Mouse (Mus musculus) left cerebral cortex, adult 8-10 months (tissue): ENCODE data around the gene Tssk6. TPM values are rescaled to one million over a fixed set of nuclear protein-coding genes. Genes with fewer than 3 reads are reported as not detected.

Experiments used
- total RNA-seq, 4 experiments: library from RNA; stranded (reverse); gene quantifications; 2 replicates each; pipeline ENCODE4 v1.2.4; 2022

Tssk6 gene
- total RNA-seq, 4 experiments from 2014 or later, result 0.28 TPM; not detected in 3

Other genes starting within 250 kb of the Tssk6 start
- gene Zfp964, start 247.7 kb upstream of the Tssk6 start, total RNA-seq, result 1 to 10 TPM; 3.6 to 4.6 (median 4.3) TPM
- 10 to 100 TPM; 22.9 to 25.9 (median 23.9) TPM for gene Zfp869, start 191.5 kb upstream of the Tssk6 start, total RNA-seq
- 1 to 10 TPM; 3.3 to 4.3 (median 3.6) TPM for gene Zfp963, start 152.2 kb upstream of the Tssk6 start, total RNA-seq
- 1 to 10 TPM in 3 of 4 experiments, under 1 TPM in 1; 0.46 to 5.3 (median 2.0) TPM for gene Gm20422, start 127.3 kb upstream of the Tssk6 start, total RNA-seq
- gene Atp13a1, start 111.0 kb upstream of the Tssk6 start, total RNA-seq, result 10 to 100 TPM; 32.9 to 37.1 (median 35.3) TPM
- 10 to 100 TPM; 27.1 to 29.1 (median 27.8) TPM for gene Zfp866, start 111.0 kb upstream of the Tssk6 start, total RNA-seq
- 10 to 100 TPM; 11.6 to 18.1 (median 15.7) TPM for gene Gmip, start 93.5 kb upstream of the Tssk6 start, total RNA-seq
- under 1 TPM; 0.57 to 0.68 (median 0.64) TPM for gene Lpar2, start 79.8 kb upstream of the Tssk6 start, total RNA-seq
- gene Pbx4, start 69.7 kb upstream of the Tssk6 start, total RNA-seq, result 10 to 100 TPM; 16.4 to 19.4 (median 17.9) TPM
- under 1 TPM; 0.54 to 0.79 (median 0.65) TPM for gene Cilp2, start 14.5 kb upstream of the Tssk6 start, total RNA-seq
- 100 to 1,000 TPM; 102 to 149 (median 131) TPM for gene Ndufa13, start 374 bp downstream of the Tssk6 start, total RNA-seq
- gene Yjefn3, start 528 bp downstream of the Tssk6 start, total RNA-seq, result 10 to 100 TPM; 20.2 to 30.4 (median 21.7) TPM
- gene Gatad2a, start 94.2 kb downstream of the Tssk6 start, total RNA-seq, result 10 to 100 TPM; 29.7 to 38.2 (median 30.4) TPM
- gene Mau2, start 140.6 kb downstream of the Tssk6 start, total RNA-seq, result 10 to 100 TPM; 61.7 to 65.7 (median 65.3) TPM
- 10 to 100 TPM; 53.0 to 56.4 (median 54.6) TPM for gene Sugp1, start 140.6 kb downstream of the Tssk6 start, total RNA-seq
- gene Tm6sf2, start 170.7 kb downstream of the Tssk6 start, total RNA-seq, result 1 to 10 TPM; 1.1 to 4.6 (median 1.4) TPM
- 100 to 1,000 TPM in 2 of 4 experiments, 10 to 100 TPM in 2; 97.1 to 113 (median 101) TPM for gene Hapln4, start 181.3 kb downstream of the Tssk6 start, total RNA-seq
- 100 to 1,000 TPM; 143 to 155 (median 147) TPM for gene Ncan, start 218.7 kb downstream of the Tssk6 start, total RNA-seq
- 10 to 100 TPM; 23.8 to 29.4 (median 26.5) TPM for gene Nr2c2ap, start 229.1 kb downstream of the Tssk6 start, total RNA-seq
- 10 to 100 TPM; 15.1 to 19.6 (median 16.4) TPM for gene Rfxank, start 237.0 kb downstream of the Tssk6 start, total RNA-seq
- gene Borcs8, start 237.3 kb downstream of the Tssk6 start, total RNA-seq, result 10 to 100 TPM; 36.6 to 48.0 (median 42.9) TPM
- gene Mef2b, start 237.5 kb downstream of the Tssk6 start, total RNA-seq, result under 1 TPM in 2 of 4 experiments, not detected in 2; 0.27 to 0.58 TPM